Mouse (Mus musculus): Measurements from ENCODE around the gene Ccl11.

The Ccl11 gene

GRCm38 (mm10) chr11:82053849-82054248 is 3.8 kb upstream of the Ccl11 start:
- no peak for DNase-seq (ENCODE audit: low spot score in 2 of 2)

- no peak for DNase-seq (ENCODE audit: low spot score in 2 of 2)
These were observed 4.6 kb downstream of the Ccl11 start for GRCm38 (mm10) chr11:82062226-82062625.

- DNase-seq (ENCODE audit: low spot score in 2 of 2): no peak
These were observed 5.8 kb downstream of the Ccl11 start for GRCm38 (mm10) chr11:82063454-82063853.

- no peak for DNase-seq (ENCODE audit: low spot score in 2 of 2)
These were observed 9.4 kb downstream of the Ccl11 start for GRCm38 (mm10) chr11:82066953-82067571.

- no peak for DNase-seq (ENCODE audit: low spot score in 2 of 2)
These were observed 13.5 kb downstream of the Ccl11 start for GRCm38 (mm10) chr11:82071076-82071475.

GRCm38 (mm10) chr11:82072374-82072773 is 14.8 kb downstream of the Ccl11 start:
- DNase-seq (ENCODE audit: low spot score in 2 of 2): no peak

- DNase-seq (ENCODE audit: low spot score in 2 of 2): no peak
These were observed 15.4 kb downstream of the Ccl11 start for GRCm38 (mm10) chr11:82072984-82073383.

- DNase-seq (ENCODE audit: low spot score in 2 of 2): no peak
These were observed 16.1 kb downstream of the Ccl11 start for GRCm38 (mm10) chr11:82073686-82074085.

- DNase-seq (ENCODE audit: low spot score in 2 of 2): no peak
These were observed 19.4 kb downstream of the Ccl11 start for GRCm38 (mm10) chr11:82077031-82077430.

GRCm38 (mm10) chr11:82078136-82078730 is 20.6 kb downstream of the Ccl11 start:
- DNase-seq (ENCODE audit: low spot score in 2 of 2): no peak

- DNase-seq (ENCODE audit: low spot score in 2 of 2): no peak
These were observed 23.2 kb downstream of the Ccl11 start for GRCm38 (mm10) chr11:82080865-82081264.

GRCm38 (mm10) chr11:82084360-82084759 is 26.7 kb downstream of the Ccl11 start:
- no peak for DNase-seq (ENCODE audit: low spot score in 2 of 2)

- DNase-seq (ENCODE audit: low spot score in 2 of 2): no peak
These were observed 42.1 kb downstream of the Ccl11 start for GRCm38 (mm10) chr11:82099511-82100323.

GRCm38 (mm10) chr11:82101087-82101486 is 43.5 kb downstream of the Ccl11 start:
- no peak for DNase-seq (ENCODE audit: low spot score in 2 of 2)

- DNase-seq (ENCODE audit: low spot score in 2 of 2): no peak
These were observed 43.9 kb downstream of the Ccl11 start, which contains the start of gene Ccl12 for GRCm38 (mm10) chr11:82101529-82101928. TSS of gene Ccl12 (plus strand) at chr11:82101845.

GRCm38 (mm10) chr11:82109611-82110010 is 52.0 kb downstream of the Ccl11 start:
- no peak for DNase-seq (ENCODE audit: low spot score in 2 of 2)

- no peak for DNase-seq (ENCODE audit: low spot score in 2 of 2)
These were observed 53.0 kb downstream of the Ccl11 start for GRCm38 (mm10) chr11:82110372-82111248.

Measured in spleen, postnatal 36 days (tissue).